Mouse (Mus musculus) testis, adult 2 months (tissue): ENCODE data around the gene Nfyb. TPM values are rescaled to one million over a fixed set of nuclear protein-coding genes. Genes with fewer than 3 reads are reported as not detected.
A peak's percentile ranks its signal among the peaks of the same experiment; 100 is the strongest.

Experiments
- H3K27ac ChIP-seq: fragments of 200-500 bp; 2 replicates; pipeline ENCODE4 v1.5.1; 2012; ENCODE audit warnings: low read depth, low read length; ENCODE audit not compliant: control insufficient read depth, insufficient read depth
- H3K27me3 ChIP-seq: fragments of 200-500 bp; 2 replicates; pipeline ENCODE4 v1.6.1; 2012; ENCODE audit warnings: mild to moderate bottlenecking, low read length, moderate library complexity; ENCODE audit not compliant: control insufficient read depth, insufficient read depth
- H3K36me3 ChIP-seq: fragments of 200-500 bp; 2 replicates; pipeline ENCODE4 v1.6.1; 2012; ENCODE audit warnings: mild to moderate bottlenecking, low read length; ENCODE audit not compliant: control insufficient read depth, insufficient read depth
- H3K4me1 ChIP-seq: fragments of 200-500 bp; 2 replicates; pipeline ENCODE4 v1.6.1; 2012; ENCODE audit warnings: low read length; ENCODE audit not compliant: control insufficient read depth, insufficient read depth
- H3K4me3 ChIP-seq: fragments of 200-500 bp; 2 replicates; pipeline ENCODE4 v1.5.1; 2012; ENCODE audit warnings: low read depth, mild to moderate bottlenecking, low read length, moderate library complexity, mixed read lengths; ENCODE audit not compliant: control insufficient read depth
- CTCF ChIP-seq: fragments of 200-500 bp; IDR thresholded peaks from 2 replicates; pipeline ENCODE4 v1.5.1; 2012; ENCODE audit warnings: low read depth, mild to moderate bottlenecking, inconsistent platforms, low read length, moderate library complexity; ENCODE audit not compliant: control insufficient read depth, insufficient read depth, insufficient replicate concordance
- POLR2A ChIP-seq: fragments of 200-500 bp; IDR thresholded peaks from 2 replicates; pipeline ENCODE4 v1.6.1; 2012; ENCODE audit warnings: low read depth, mild to moderate bottlenecking, inconsistent platforms, low read length, moderate library complexity; ENCODE audit not compliant: control insufficient read depth
- polyA plus RNA-seq: library from polyadenylated mRNA; depleted of rRNA; stranded (reverse); fragments of >200 nt; gene quantifications from 2 replicates; pipeline ENCODE4 v1.2.3, GENCODE M21; 2012

The Nfyb gene
- polyA plus RNA-seq, 1 experiment, result 4.4 TPM

DNA sequence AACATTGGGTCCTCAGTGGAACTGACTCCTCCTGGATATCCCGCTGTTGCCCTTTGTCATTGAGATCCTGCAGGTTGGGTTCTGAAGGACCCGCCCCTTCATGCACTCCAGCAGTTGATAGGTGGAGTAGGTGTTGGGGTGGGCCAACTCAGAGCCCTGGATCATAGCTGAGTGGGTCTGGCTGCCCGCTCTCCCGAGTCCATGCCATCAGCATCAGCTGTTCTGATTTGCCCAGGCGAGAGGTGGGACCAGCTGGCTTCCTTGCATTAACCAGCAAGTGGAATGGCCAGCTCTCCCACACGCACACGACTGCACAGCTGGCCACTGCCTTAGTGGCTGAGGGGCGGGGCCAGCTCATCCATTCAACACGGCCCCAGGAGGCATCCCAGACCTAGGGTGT is 5.0 kb upstream of the Nfyb start:
- Histone ChIP-seq H3K27me3 (no peaks in the 10 kb centered on the region), H3K36me3 (no peaks in the 10 kb centered on the region), H3K4me1 (peaks cover 7% of the 10 kb centered on the region), H3K27ac (no peak overlapping the region), H3K4me3 (no peak overlapping the region)
- no peak for TF ChIP-seq CTCF
- no peak for TF ChIP-seq POLR2A

GRCm38 (mm10) chr10:82762756-82763681 is 925 bp downstream of the Nfyb start:
- H3K4me1 ChIP-seq, result peaks cover 5% of the 10 kb centered on the region
- peak overlapping the region; percentile 91 for H3K4me3 ChIP-seq
- no peaks in the 10 kb centered on the region for H3K27me3 ChIP-seq
- H3K27ac ChIP-seq, result peak overlapping the region; percentile 86
- TF ChIP-seq CTCF (no peak), POLR2A (no peak)
- H3K36me3 ChIP-seq, result no peaks in the 10 kb centered on the region; the same call in 1 of the 2 replicates

DNA sequence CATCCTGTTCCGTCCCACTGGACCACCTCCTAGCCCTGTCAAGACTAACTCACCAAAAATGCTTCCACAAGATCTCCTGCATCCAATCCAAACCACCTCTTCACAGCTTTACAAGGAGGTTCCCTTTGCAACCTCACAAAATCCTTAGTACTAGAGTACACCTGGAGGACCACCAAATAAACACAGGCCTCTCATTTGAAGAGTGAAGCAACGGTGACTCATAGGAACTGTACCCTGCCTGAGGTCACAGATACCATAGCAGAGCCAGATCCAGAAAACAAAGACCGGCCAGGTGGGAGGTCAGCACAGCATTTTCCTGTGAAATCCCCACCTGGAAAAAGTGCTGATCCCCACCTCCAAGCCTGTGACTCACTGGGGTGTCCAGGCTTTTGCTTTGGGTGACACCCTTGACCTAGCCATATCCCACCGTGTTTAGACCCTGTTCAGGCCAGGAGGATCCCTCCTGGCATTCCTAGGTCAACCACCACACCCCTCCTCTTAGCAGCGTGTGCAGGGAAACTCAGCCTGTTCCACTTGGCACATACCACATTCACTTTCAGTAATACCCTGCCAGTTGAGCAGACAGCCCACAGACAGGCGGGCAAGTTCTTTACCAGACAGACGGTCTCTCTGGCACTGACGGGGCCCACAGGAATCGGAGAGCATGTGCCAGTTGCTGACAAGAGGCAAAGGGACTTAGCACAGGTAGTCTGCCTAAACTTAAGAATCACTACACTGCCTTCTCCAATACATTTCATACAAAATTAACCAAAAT is 2.7 kb downstream of the Nfyb start:
- Histone ChIP-seq H3K4me3 (no peak overlapping the region), H3K36me3 (no peaks in the 10 kb centered on the region; the same call in 1 of the 2 replicates), H3K27me3 (no peaks in the 10 kb centered on the region), H3K27ac (no peak overlapping the region), H3K4me1 (peaks cover 5% of the 10 kb centered on the region)
- no peak for TF ChIP-seq POLR2A
- TF ChIP-seq CTCF, result no peak

- Histone ChIP-seq H3K27ac (no peak overlapping the region), H3K36me3 (no peaks in the 10 kb centered on the region; the same call in 1 of the 2 replicates), H3K27me3 (no peaks in the 10 kb centered on the region), H3K4me3 (no peak overlapping the region), H3K4me1 (peaks cover 5% of the 10 kb centered on the region)
- TF ChIP-seq CTCF, result no peak
- no peak for TF ChIP-seq POLR2A
Observed at GRCm38 (mm10) chr10:82759706-82760105, 4.2 kb downstream of the Nfyb start.

DNA sequence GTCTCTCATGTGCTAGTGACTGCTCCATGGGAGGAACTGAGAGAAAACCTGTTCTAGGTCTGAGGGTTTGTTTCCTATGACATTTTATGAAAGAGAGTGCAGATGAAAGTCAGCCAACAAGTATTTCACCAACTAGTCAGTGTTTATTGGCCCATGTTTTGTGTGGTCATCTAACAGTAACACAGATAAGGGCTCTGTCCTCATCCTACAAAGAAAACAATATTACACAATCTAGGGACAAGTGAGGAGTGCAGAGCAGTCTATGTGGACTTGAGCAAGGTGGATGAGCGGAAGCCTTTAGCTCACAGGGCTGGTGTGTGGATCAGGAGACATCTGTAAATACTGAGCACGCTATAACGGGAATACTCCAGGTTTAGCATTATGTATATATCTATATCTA is 5.1 kb downstream of the Nfyb start:
- H3K27me3 ChIP-seq, result no peaks in the 10 kb centered on the region
- H3K4me1 ChIP-seq, result no peaks in the 10 kb centered on the region
- TF ChIP-seq POLR2A (no peak), CTCF (no peak)
- no peaks in the 10 kb centered on the region; the same call in 1 of the 2 replicates for H3K36me3 ChIP-seq
- H3K27ac ChIP-seq, result no peak overlapping the region
- H3K4me3 ChIP-seq, result no peak overlapping the region

DNA sequence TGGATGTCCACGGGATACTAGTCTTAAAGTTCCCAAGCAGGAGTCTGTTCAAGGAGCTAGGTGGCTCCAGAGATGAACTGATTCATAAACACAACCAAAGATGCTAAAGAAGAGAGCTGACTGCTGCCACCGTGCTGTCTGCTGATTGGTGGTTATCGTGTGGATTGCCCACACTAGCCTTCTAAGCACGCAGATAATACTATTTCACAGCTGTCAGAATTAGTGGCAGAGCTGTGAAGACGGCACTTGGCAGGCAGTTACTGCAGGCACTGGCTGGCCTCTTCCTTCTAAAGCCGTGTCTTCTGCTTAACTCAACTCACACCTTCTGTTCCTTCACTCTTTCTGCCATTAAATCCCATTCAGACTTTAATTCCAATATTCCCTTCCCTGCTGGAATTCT is 5.6 kb downstream of the Nfyb start:
- Histone ChIP-seq H3K27me3 (no peaks in the 10 kb centered on the region), H3K36me3 (no peaks in the 10 kb centered on the region; the same call in 1 of the 2 replicates), H3K27ac (no peak overlapping the region), H3K4me1 (no peaks in the 10 kb centered on the region), H3K4me3 (no peak overlapping the region)
- TF ChIP-seq POLR2A, result no peak
- no peak for TF ChIP-seq CTCF

GRCm38 (mm10) chr10:82757341-82757740 is 6.6 kb downstream of the Nfyb start:
- Histone ChIP-seq H3K36me3 (no peaks in the 10 kb centered on the region; the same call in 1 of the 2 replicates), H3K27me3 (no peaks in the 10 kb centered on the region), H3K4me1 (no peaks in the 10 kb centered on the region), H3K4me3 (no peak overlapping the region), H3K27ac (no peak overlapping the region)
- TF ChIP-seq CTCF (no peak), POLR2A (no peak)
